Mouse (Mus musculus) neural tube, embryonic 12.5 days (tissue): ENCODE results near the gene Ewsr1. TPM values are rescaled to one million over a fixed set of nuclear protein-coding genes. Genes with fewer than 3 reads are reported as not detected.

ENCODE experiments used
- ATAC-seq: fragments of 200-750 bp; cut with Nextera tagmentation; 2 replicates; pipeline ENCODE4 v1.8.0; 2017; ENCODE audit warnings: low read depth, mild to moderate bottlenecking, moderate TSS enrichment, moderate library complexity; ENCODE audit not compliant: low FRiP score
- H3K27ac ChIP-seq: fragments of 300-500 bp; sonication (generic); 2 replicates; pipeline ENCODE4 v1.5.1; 2016
- H3K27me3 ChIP-seq: fragments of 300-500 bp; sonication (generic); replicated peaks from 2 replicates; pipeline ENCODE4 v1.6.1; 2016; ENCODE audit warnings: mild to moderate bottlenecking
- H3K36me3 ChIP-seq: fragments of 300-500 bp; sonication (generic); 2 replicates; pipeline ENCODE4 v1.6.1; 2016; ENCODE audit warnings: mild to moderate bottlenecking
- H3K4me1 ChIP-seq: fragments of 300-500 bp; sonication (generic); 2 replicates; pipeline ENCODE4 v1.6.1; 2016
- H3K4me2 ChIP-seq: fragments of 300-500 bp; sonication (generic); replicated peaks from 2 replicates; pipeline ENCODE4 v1.6.1; 2016; ENCODE audit warnings: mild to moderate bottlenecking
- H3K4me3 ChIP-seq: fragments of 300-500 bp; sonication (generic); 2 replicates; pipeline ENCODE4 v1.5.1; 2016
- H3K9ac ChIP-seq: fragments of 300-500 bp; sonication (generic); 2 replicates; pipeline ENCODE4 v1.6.1; 2016; ENCODE audit warnings: mild to moderate bottlenecking
- H3K9me3 ChIP-seq: fragments of 300-500 bp; sonication (generic); 2 replicates; pipeline ENCODE4 v1.6.1; 2016; ENCODE audit warnings: mild to moderate bottlenecking
- WGBS: fragments of 180-500 bp; shearing (Covaris S2); methylation state at CpG from one replicate; pipeline ENCODE4 v1.1.7; 2016; 5-methylcytosine and 5-hydroxymethylcytosine counted together
- polyA plus RNA-seq: library from polyadenylated mRNA; unstranded; fragments of >200 nt; fragmentation: Nextera tagmentation; extraction: Ambion mirVana; gene quantifications from 2 replicates; pipeline ENCODE4 v1.2.1, GENCODE M21; 2016

Gene Ewsr1
- polyA plus RNA-seq, 1 experiment from 2014 or later = 832 TPM

DNA sequence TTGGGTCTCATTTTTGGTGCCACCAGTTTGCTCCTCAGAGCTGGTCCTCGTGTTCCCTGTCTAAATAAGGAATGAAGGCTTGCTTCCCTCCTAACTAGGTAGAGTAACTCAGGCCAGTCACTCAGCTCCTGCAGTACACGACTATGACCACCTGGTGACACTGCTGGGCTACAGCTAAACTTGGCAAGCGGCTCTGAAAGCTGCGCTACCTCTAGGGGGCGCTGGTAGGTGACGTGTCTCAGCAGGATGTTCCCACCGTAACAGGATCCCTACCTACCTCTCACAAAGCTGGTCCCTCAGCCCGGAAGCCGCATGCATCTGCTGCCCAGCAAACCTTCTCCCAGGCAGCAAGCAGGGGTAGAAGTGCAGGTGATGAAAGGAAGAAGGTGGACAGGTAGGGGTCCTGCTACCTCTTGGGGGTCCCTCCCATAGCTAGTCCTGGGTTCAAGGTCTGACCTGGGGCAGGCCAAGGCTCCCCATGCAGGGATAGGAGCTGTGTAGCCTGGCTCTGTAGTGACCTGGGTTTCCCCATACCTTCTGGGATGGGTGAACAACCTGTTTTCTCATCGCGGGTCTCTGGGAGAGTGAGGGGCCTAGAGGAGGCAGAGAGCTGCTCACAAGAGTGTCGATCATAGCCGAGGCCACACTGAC, 16.0 kb upstream of the Ewsr1 start:
- Histone ChIP-seq H3K27ac (no peak overlapping the region), H3K4me1 (no peaks in the 10 kb centered on the region), H3K27me3 (no peaks in the 10 kb centered on the region), H3K9ac (no peak overlapping the region), H3K36me3 (no peaks in the 10 kb centered on the region), H3K4me3 (no peak overlapping the region), H3K4me2 (no peak overlapping the region), H3K9me3 (no peaks in the 10 kb centered on the region)
- ATAC-seq = peak; percentile 48; the same call in 1 of the 2 replicates
- 29% methylated on average over 13 of the region's 13 CpGs for WGBS

GRCm38 (mm10) chr11:5113645-5114044, 14.6 kb upstream of the Ewsr1 start:
- 80% methylated on average over 7 of the region's 7 CpGs for WGBS
- ATAC-seq = no peak

GRCm38 (mm10) chr11:5109441-5109840, 10.4 kb upstream of the Ewsr1 start:
- Histone ChIP-seq H3K4me1 (0 out of 2 replicates have a peak, but pooled peaks cover 3% of the 10 kb centered on the region), H3K9ac (no peak overlapping the region), H3K27ac (no peak overlapping the region), H3K36me3 (peaks cover 18% of the 10 kb centered on the region; the same call in 1 of the 2 replicates), H3K4me3 (no peak overlapping the region), H3K27me3 (no peaks in the 10 kb centered on the region), H3K4me2 (no peak overlapping the region), H3K9me3 (no peaks in the 10 kb centered on the region)
- ATAC-seq = no peak
- 82% methylated on average over 8 of the region's 8 CpGs for WGBS

More at GRCm38 (mm10) chr11:5113645-5114044, 14.6 kb upstream of the Ewsr1 start:
- Histone ChIP-seq H3K27ac (no peak overlapping the region), H3K4me2 (no peak overlapping the region), H3K27me3 (no peaks in the 10 kb centered on the region), H3K4me3 (no peak overlapping the region), H3K9me3 (no peaks in the 10 kb centered on the region), H3K36me3 (peaks cover 5% of the 10 kb centered on the region; the same call in 1 of the 2 replicates), H3K4me1 (no peaks in the 10 kb centered on the region), H3K9ac (no peak overlapping the region)

DNA sequence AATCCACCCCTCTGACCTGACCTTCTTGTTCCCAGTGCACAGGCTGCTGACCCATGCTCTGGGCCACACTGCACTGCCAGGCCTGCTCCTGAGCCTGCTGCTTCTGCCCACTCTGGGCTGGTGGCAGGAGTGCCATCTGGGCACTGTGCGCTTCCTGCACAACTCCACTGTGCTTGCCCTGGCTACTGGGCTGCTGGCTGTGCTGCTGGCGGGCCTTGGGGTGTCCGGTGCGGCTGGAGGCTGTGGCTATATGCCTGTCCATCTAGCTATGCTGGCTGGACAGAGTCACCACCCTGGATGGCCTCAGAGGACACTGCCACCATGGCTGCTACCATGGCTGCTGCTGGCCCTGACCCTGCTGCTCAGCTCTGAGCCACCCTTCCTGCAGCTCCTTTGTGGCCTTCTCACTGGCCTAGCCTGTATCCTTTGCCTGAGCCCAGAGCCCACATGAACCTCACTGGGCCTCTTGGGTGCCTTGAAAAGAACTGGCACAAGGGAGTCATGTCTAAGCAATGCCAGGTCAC, 5.0 kb upstream of the Ewsr1 start:
- peaks cover 21% of the 10 kb centered on the region; the same call in 1 of the 2 replicates for H3K36me3 ChIP-seq
- no peak overlapping the region for H3K4me3 ChIP-seq
- H3K9me3 ChIP-seq = no peaks in the 10 kb centered on the region
- H3K9ac ChIP-seq = no peak overlapping the region
- 86% methylated on average over 4 of the region's 4 CpGs for WGBS
- peaks cover 14% of the 10 kb centered on the region for H3K4me1 ChIP-seq
- ATAC-seq = no peak
- H3K4me2 ChIP-seq = no peak overlapping the region
- H3K27ac ChIP-seq = no peak overlapping the region
- H3K27me3 ChIP-seq = no peaks in the 10 kb centered on the region

DNA sequence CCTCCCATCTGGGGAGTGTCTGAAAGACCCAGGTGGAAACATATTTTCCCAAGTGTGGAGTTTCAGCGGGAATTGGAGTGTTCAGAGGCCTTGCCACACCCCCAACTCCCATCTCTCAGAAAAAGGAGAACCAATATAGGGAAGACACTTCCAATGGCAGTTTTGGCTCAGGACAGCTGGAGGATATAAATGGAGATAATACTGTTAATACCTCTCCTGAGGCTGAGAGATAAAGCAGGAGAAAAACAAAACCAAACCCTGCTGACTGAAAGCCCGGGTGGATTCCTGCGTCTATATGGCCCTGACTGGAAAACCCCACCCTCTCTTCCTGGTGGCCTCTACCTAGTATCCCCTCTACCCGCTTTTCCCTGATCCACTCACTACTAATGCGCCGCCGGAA, 3.3 kb upstream of the Ewsr1 start:
- Histone ChIP-seq H3K36me3 (peaks cover 21% of the 10 kb centered on the region; the same call in 1 of the 2 replicates), H3K27me3 (no peaks in the 10 kb centered on the region), H3K9me3 (no peaks in the 10 kb centered on the region), H3K27ac (no peak overlapping the region), H3K9ac (no peak overlapping the region), H3K4me3 (no peak overlapping the region), H3K4me2 (no peak overlapping the region), H3K4me1 (peaks cover 16% of the 10 kb centered on the region)
- ATAC-seq = no peak
- 91% methylated on average over 7 of the region's 7 CpGs for WGBS

DNA sequence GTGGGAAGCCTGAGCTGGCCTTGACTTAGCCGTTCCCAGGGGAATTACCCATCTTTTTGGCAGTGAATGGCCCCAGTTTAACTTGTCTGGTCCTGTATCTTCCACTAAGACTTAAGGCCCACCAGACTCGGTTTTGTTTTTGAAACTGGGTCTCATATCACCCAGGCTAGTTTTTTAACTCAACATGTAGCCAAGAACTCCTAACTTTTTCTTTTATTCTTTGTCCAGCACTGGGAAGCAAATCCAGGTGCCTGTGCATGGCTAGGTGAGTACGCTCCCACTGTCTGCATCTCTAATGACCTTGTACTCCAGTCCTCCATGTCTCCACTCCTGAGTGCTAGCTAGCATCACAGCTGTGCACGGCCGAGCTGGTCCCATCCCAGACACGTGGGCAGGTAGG, 2.6 kb upstream of the Ewsr1 start:
- no peak overlapping the region for H3K27ac ChIP-seq
- no peaks in the 10 kb centered on the region for H3K27me3 ChIP-seq
- H3K4me3 ChIP-seq = no peak overlapping the region
- 76% methylated on average over 6 of the region's 6 CpGs for WGBS
- no peak for ATAC-seq
- peak overlapping the region; percentile 92; the same call in 1 of the 2 replicates for H3K4me2 ChIP-seq
- H3K4me1 ChIP-seq = peaks cover 23% of the 10 kb centered on the region
- H3K9ac ChIP-seq = no peak overlapping the region
- H3K36me3 ChIP-seq = peaks cover 21% of the 10 kb centered on the region; the same call in 1 of the 2 replicates
- H3K9me3 ChIP-seq = no peaks in the 10 kb centered on the region

- Histone ChIP-seq H3K27me3 (no peaks in the 10 kb centered on the region), H3K9me3 (no peaks in the 10 kb centered on the region), H3K27ac (no peak overlapping the region), H3K4me1 (peaks cover 30% of the 10 kb centered on the region), H3K9ac (0 out of 2 replicates have a peak overlapping the region, but pooled peaks have one; percentile 99), H3K36me3 (peaks cover 21% of the 10 kb centered on the region; the same call in 1 of the 2 replicates), H3K4me3 (peak overlapping the region; percentile 99), H3K4me2 (peak overlapping the region; percentile 92)
- ATAC-seq = no peak
- WGBS = 44% methylated on average over 5 of the region's 5 CpGs
Measured at GRCm38 (mm10) chr11:5100801-5101200, 1.7 kb upstream of the Ewsr1 start.

DNA sequence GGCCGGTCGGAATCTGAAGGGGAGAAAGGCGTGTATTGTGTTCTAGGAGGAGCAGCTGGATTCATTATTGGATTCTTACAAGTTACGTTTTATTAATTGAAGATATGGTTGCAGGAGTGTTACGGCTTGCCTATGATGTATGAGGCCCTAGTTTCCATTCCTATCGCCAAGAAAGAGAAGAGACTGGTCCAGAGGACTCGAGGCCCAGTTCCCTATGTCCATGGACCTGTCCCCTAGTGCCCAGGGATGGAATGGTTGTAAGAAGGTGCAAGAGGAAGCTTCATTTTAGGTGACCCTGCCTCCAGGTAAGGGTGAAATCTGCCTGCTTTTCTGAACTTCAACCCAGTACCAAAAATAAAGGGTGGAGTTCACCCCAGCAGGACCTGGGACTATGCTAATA, 1.2 kb upstream of the Ewsr1 start:
- peaks cover 27% of the 10 kb centered on the region for H3K4me1 ChIP-seq
- H3K9ac ChIP-seq = peak overlapping the region; percentile 99
- H3K27me3 ChIP-seq = no peaks in the 10 kb centered on the region
- H3K36me3 ChIP-seq = peaks cover 16% of the 10 kb centered on the region; the same call in 1 of the 2 replicates
- H3K4me3 ChIP-seq = peak overlapping the region; percentile 99
- no peaks in the 10 kb centered on the region for H3K9me3 ChIP-seq
- 5% methylated on average over 7 of the region's 7 CpGs for WGBS
- peak overlapping the region; percentile 93; the same call in 1 of the 2 replicates for H3K27ac ChIP-seq
- no peak for ATAC-seq
- H3K4me2 ChIP-seq = peak overlapping the region; percentile 92

DNA sequence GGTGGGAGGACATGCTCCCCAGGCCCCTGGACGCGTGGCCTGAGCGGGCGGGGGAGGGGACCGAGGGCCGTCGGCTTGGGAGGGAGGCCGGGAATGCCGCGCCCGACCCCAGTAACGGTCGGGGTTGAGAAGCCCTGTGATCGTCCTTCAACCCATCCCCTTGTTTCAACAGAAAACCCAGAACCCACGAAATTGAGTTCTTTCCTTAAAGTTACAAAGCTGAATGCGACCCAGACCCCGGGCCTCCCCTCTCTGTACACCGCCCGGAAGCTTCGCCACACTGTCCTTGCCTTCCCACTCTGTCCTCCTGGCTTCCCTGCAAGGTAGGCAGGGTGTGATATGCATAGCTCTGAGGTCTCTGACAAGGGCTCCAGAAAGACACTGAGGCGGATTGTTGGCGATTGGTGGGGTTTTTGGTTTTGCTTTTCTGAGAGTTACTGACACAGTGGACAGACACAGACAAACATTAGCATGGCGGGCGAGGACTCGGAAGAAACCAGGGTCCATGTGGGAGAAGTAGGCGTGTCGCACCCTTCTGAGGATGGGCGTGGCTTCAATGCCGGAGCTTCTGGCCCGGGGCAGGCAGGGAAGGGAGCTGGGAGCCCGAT, 614 bp upstream of the Ewsr1 start:
- Histone ChIP-seq H3K4me2 (peak overlapping the region; percentile 92), H3K27me3 (no peaks in the 10 kb centered on the region), H3K4me3 (peak overlapping the region; percentile 99), H3K9ac (peak overlapping the region; percentile 99), H3K4me1 (peaks cover 27% of the 10 kb centered on the region), H3K27ac (peak overlapping the region; percentile 93), H3K36me3 (peaks cover 9% of the 10 kb centered on the region; the same call in 1 of the 2 replicates), H3K9me3 (no peaks in the 10 kb centered on the region)
- peak; percentile 83 for ATAC-seq
- WGBS = under 1% methylated on average over 31 of the region's 31 CpGs

DNA sequence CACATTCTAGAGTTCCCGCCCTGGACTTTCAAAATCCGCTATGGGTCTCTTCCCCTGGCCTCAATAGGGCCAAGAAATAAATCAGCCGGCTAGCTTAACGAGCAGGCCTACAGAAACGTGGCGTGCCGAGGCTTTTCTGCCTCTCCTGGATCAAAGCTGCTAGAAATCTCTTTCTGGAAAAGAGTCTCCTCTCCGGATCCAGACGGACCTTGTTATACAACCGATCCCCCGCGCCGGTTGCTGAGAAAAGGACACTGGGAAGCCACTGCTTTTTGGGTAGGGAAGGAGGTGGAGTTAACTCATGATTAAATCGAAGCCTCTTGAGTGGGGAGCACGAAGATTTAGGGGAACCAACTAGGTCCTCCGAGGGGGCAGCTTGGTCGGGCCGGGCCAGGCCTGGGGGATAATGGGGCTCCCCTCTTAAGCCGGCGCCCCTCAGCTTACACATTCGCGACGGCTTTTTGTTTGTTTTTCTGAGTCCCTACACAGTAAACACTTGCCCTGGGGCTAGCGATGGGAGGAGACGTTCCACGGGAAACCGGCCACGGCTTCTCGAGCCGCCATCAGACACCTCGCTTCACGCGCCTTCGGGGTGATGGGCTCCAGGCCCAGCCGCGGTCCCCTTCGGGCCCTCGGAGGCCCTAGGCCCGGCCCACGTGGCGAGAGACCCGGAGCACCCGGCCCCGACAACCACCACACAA, 881 bp downstream of the Ewsr1 start:
- Histone ChIP-seq H3K27ac (peak overlapping the region; percentile 93), H3K27me3 (no peaks in the 10 kb centered on the region), H3K4me2 (peak overlapping the region; percentile 92), H3K4me3 (peak overlapping the region; percentile 99), H3K9me3 (no peaks in the 10 kb centered on the region), H3K9ac (peak overlapping the region; percentile 99), H3K4me1 (peaks cover 27% of the 10 kb centered on the region), H3K36me3 (peaks cover 5% of the 10 kb centered on the region)
- peak; percentile 9; the same call in 1 of the 2 replicates for ATAC-seq
- WGBS = under 1% methylated on average over 44 of the region's 44 CpGs

- H3K27ac ChIP-seq = no peak overlapping the region
- 0 out of 2 replicates have a peak overlapping the region, but pooled peaks have one; percentile 99 for H3K9ac ChIP-seq
- no peaks in the 10 kb centered on the region for H3K9me3 ChIP-seq
- no peaks in the 10 kb centered on the region for H3K27me3 ChIP-seq
- 81% methylated on average over 8 of the region's 8 CpGs for WGBS
- H3K36me3 ChIP-seq = peaks cover 15% of the 10 kb centered on the region
- peak overlapping the region; percentile 3; the same call in 1 of the 2 replicates for H3K4me3 ChIP-seq
- ATAC-seq = no peak
- H3K4me1 ChIP-seq = peaks cover 27% of the 10 kb centered on the region
- H3K4me2 ChIP-seq = peak overlapping the region; percentile 92
Measured at GRCm38 (mm10) chr11:5096480-5097020, 2.5 kb downstream of the Ewsr1 start.
